Mouse (Mus musculus) forebrain, postnatal 0 days (tissue): ENCODE results near the gene Rassf2. TPM values are rescaled to one million over a fixed set of nuclear protein-coding genes. Genes with fewer than 3 reads are reported as not detected.

ENCODE experiments used
- ATAC-seq: fragments of 200-750 bp; cut with Nextera tagmentation; 2 replicates; pipeline ENCODE4 v1.8.0; 2017; ENCODE audit warnings: mild to moderate bottlenecking, moderate library complexity
- DNase-seq: peaks from one replicate; pipeline ENCODE4 v3.0.0-alpha.2; 2015
- H3K27ac ChIP-seq: fragments of 300-500 bp; sonication (generic); 2 replicates; pipeline ENCODE4 v1.5.1; 2014; ENCODE audit warnings: low read depth, mild to moderate bottlenecking, antibody characterized with exemption, low read length, moderate library complexity, mixed read lengths
- H3K27me3 ChIP-seq: fragments of 300-500 bp; sonication (generic); 2 replicates; pipeline ENCODE4 v1.6.1; 2014; ENCODE audit warnings: mild to moderate bottlenecking, low read length, mixed read lengths; ENCODE audit not compliant: insufficient read depth
- H3K36me3 ChIP-seq: fragments of 300-500 bp; sonication (generic); 2 replicates; pipeline ENCODE4 v1.6.1; 2014; ENCODE audit warnings: mild to moderate bottlenecking, moderate library complexity; ENCODE audit not compliant: insufficient read depth
- H3K4me1 ChIP-seq: fragments of 300-500 bp; sonication (generic); 2 replicates; pipeline ENCODE4 v1.6.1; 2014; ENCODE audit warnings: antibody characterized with exemption; ENCODE audit not compliant: insufficient read depth
- H3K4me2 ChIP-seq: fragments of 300-500 bp; sonication (generic); 2 replicates; pipeline ENCODE4 v1.6.1; 2014; ENCODE audit warnings: low read depth, mild to moderate bottlenecking, moderate library complexity
- H3K4me3 ChIP-seq: fragments of 300-500 bp; sonication (generic); 2 replicates; pipeline ENCODE4 v1.5.1; 2014; ENCODE audit warnings: low read depth, low read length, mixed read lengths
- H3K9ac ChIP-seq: fragments of 300-500 bp; sonication (generic); 2 replicates; pipeline ENCODE4 v1.6.1; 2014; ENCODE audit warnings: mild to moderate bottlenecking
- H3K9me3 ChIP-seq: fragments of 300-500 bp; sonication (generic); 2 replicates; pipeline ENCODE4 v1.6.1; 2016; ENCODE audit warnings: low read length
- CTCF ChIP-seq: sonication (generic); IDR thresholded peaks from 2 replicates; pipeline ENCODE4 v1.5.1; 2016; ENCODE audit warnings: antibody characterized with exemption, control low read depth, low read depth
- WGBS: fragments of 180-500 bp; shearing (Covaris S2); extraction: QIAGEN DNeasy Blood & Tissue Kit; methylation state at CpG from one replicate; pipeline ENCODE4 v1.1.7; 2014; 5-methylcytosine and 5-hydroxymethylcytosine counted together
- polyA plus RNA-seq: library from polyadenylated mRNA; unstranded; fragments of >200 nt; fragmentation: Nextera tagmentation; extraction: Ambion mirVana; gene quantifications from 2 replicates; pipeline ENCODE4 v1.2.1, GENCODE M21; 2015
- total RNA-seq: library from RNA; depleted of rRNA; stranded (reverse); fragments of >200 nt; gene quantifications from 2 replicates; pipeline ENCODE4 v1.2.3, GENCODE M21; 2014; rRNA removed

Gene Rassf2
- total and polyA plus RNA-seq, 2 experiments from 2014 or later = 19.4 to 32.8 TPM

DNA sequence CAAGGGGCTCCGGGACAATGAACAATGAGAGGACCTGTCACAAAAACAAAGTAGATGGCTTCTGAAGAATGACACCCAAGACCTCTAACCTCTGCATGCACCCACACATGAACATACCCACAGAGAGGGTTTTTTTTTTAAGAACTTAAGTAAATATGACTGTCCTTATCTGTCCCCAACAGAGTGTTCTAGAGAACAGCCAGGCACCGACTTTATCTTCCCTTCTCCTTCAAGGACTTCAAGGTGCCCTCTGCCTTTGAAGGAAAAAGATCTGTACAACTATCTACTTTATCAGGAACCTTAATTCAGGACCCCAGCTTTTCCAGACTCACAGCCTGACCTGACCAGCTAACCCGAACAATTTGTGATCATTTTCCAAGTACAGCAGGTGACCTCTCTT is 89.6 kb downstream of the Rassf2 start:
- Histone ChIP-seq H3K36me3 (peaks cover 23% of the 10 kb centered on the region), H3K4me3 (no peak overlapping the region), H3K4me1 (no peaks in the 10 kb centered on the region), H3K27ac (no peak overlapping the region), H3K4me2 (no peak overlapping the region), H3K9ac (no peak overlapping the region), H3K27me3 (no peaks in the 10 kb centered on the region), H3K9me3 (no peaks in the 10 kb centered on the region)
- DNase-seq = no peak
- TF ChIP-seq CTCF = no peak
- ATAC-seq = no peak
- WGBS = 89% methylated on average over 3 of the region's 3 CpGs

Other genes starting within 250 kb of the Rassf2 start
- gene Erv3, start 170.5 kb downstream of the Rassf2 start, total RNA-seq = not detected in 2 replicates
- 0.06 TPM in 1 of 2 replicates, not detected in the other for gene Erv3, start 170.5 kb downstream of the Rassf2 start, polyA plus RNA-seq
- 352 and 356 TPM in 2 replicates for gene Prnp, start 120.3 kb downstream of the Rassf2 start, total RNA-seq
- gene Prnp, start 120.3 kb downstream of the Rassf2 start, polyA plus RNA-seq = 353 and 423 TPM in 2 replicates
- gene Prn, start 120.3 kb downstream of the Rassf2 start, total RNA-seq = 0.76 TPM in 1 of 2 replicates, not detected in the other
- 0.33 TPM in 1 of 2 replicates, not detected in the other for gene Prn, start 120.3 kb downstream of the Rassf2 start, polyA plus RNA-seq
- gene Prnd, start 79.4 kb downstream of the Rassf2 start, total RNA-seq = 3.5 and 4.4 TPM in 2 replicates
- 6.0 and 6.2 TPM in 2 replicates for gene Prnd, start 79.4 kb downstream of the Rassf2 start, polyA plus RNA-seq
- 49.2 and 57.2 TPM in 2 replicates for gene Slc23a2, start 114.8 kb upstream of the Rassf2 start, total RNA-seq
- 29.0 and 36.2 TPM in 2 replicates for gene Slc23a2, start 114.8 kb upstream of the Rassf2 start, polyA plus RNA-seq
- gene Tmem230, start 217.5 kb upstream of the Rassf2 start, total RNA-seq = 32.5 and 47.0 TPM in 2 replicates
- 37.3 and 47.1 TPM in 2 replicates for gene Tmem230, start 217.5 kb upstream of the Rassf2 start, polyA plus RNA-seq
- 141 and 151 TPM in 2 replicates for gene Pcna, start 223.1 kb upstream of the Rassf2 start, total RNA-seq
- 124 and 136 TPM in 2 replicates for gene Pcna, start 223.1 kb upstream of the Rassf2 start, polyA plus RNA-seq
- gene Cds2, start 232.9 kb upstream of the Rassf2 start, total RNA-seq = 56.7 and 85.1 TPM in 2 replicates
- gene Cds2, start 232.9 kb upstream of the Rassf2 start, polyA plus RNA-seq = 14.6 and 27.7 TPM in 2 replicates